Mouse (Mus musculus): ENCODE results near the gene Tmem217. TPM values are rescaled to one million over a fixed set of nuclear protein-coding genes. Genes with fewer than 3 reads are reported as not detected.
A peak's percentile ranks its signal among the peaks of the same experiment; 100 is the strongest.
"Not testable (repeated sequence)": the region's sequence is repeated elsewhere in the genome, so short reads cannot be mapped to it uniquely, and the experiment has no call there.

Gene Tmem217
- total RNA-seq, 4 experiments from 2014 or later, result not detected

- DNase-seq (ENCODE audit: low spot score), result no peak
Observed at GRCm38 (mm10) chr17:29548994-29549393, 3.2 kb downstream of the Tmem217 start.

GRCm38 (mm10) chr17:29548494-29548893 is 3.7 kb downstream of the Tmem217 start:
- DNase-seq (ENCODE audit: low spot score), result no peak

GRCm38 (mm10) chr17:29545241-29545640 is 6.9 kb downstream of the Tmem217 start:
- no peak for DNase-seq (ENCODE audit: low spot score)

GRCm38 (mm10) chr17:29544064-29544463 is 8.1 kb downstream of the Tmem217 start:
- DNase-seq (ENCODE audit: low spot score), result no peak

GRCm38 (mm10) chr17:29542831-29543690 is 9.1 kb downstream of the Tmem217 start:
- no peak for DNase-seq (ENCODE audit: low spot score)

- peak; percentile 89 for DNase-seq (ENCODE audit: low spot score)
Observed at GRCm38 (mm10) chr17:29541419-29541818, 10.8 kb downstream of the Tmem217 start.

GRCm38 (mm10) chr17:29540426-29540825 is 11.8 kb downstream of the Tmem217 start:
- DNase-seq (ENCODE audit: low spot score), result no peak

GRCm38 (mm10) chr17:29533866-29534265 is 18.3 kb downstream of the Tmem217 start:
- no peak for DNase-seq (ENCODE audit: low spot score)

GRCm38 (mm10) chr17:29531757-29532384 is 20.3 kb downstream of the Tmem217 start:
- DNase-seq (ENCODE audit: low spot score), result no peak

GRCm38 (mm10) chr17:29531278-29531677 is 20.9 kb downstream of the Tmem217 start:
- DNase-seq (ENCODE audit: low spot score), result no peak

- DNase-seq (ENCODE audit: low spot score), result no peak
Observed at GRCm38 (mm10) chr17:29530508-29530907, 21.7 kb downstream of the Tmem217 start.

- DNase-seq (ENCODE audit: low spot score), result no peak
Observed at GRCm38 (mm10) chr17:29528568-29529187, 23.5 kb downstream of the Tmem217 start.

GRCm38 (mm10) chr17:29525613-29526012 is 26.6 kb downstream of the Tmem217 start:
- no peak for DNase-seq (ENCODE audit: low spot score)

- DNase-seq (ENCODE audit: low spot score), result no peak
Observed at GRCm38 (mm10) chr17:29519731-29520130, 32.5 kb downstream of the Tmem217 start.

GRCm38 (mm10) chr17:29518665-29519064 is 33.5 kb downstream of the Tmem217 start:
- DNase-seq (ENCODE audit: low spot score), result not testable (repeated sequence)

GRCm38 (mm10) chr17:29514435-29514834 is 37.8 kb downstream of the Tmem217 start:
- DNase-seq (ENCODE audit: low spot score), result peak; percentile 88

GRCm38 (mm10) chr17:29513044-29513730 is 39.0 kb downstream of the Tmem217 start:
- peak; percentile 43 for DNase-seq (ENCODE audit: low spot score)

- no peak for DNase-seq (ENCODE audit: low spot score)
Observed at GRCm38 (mm10) chr17:29510691-29511090, 41.5 kb downstream of the Tmem217 start.

- DNase-seq (ENCODE audit: low spot score), result no peak
Observed at GRCm38 (mm10) chr17:29508927-29509608, 43.1 kb downstream of the Tmem217 start.

GRCm38 (mm10) chr17:29503700-29504099 is 48.5 kb downstream of the Tmem217 start:
- DNase-seq (ENCODE audit: low spot score), result no peak
